Mouse (Mus musculus) midbrain, embryonic 11.5 days (tissue): ENCODE measurements around the gene Hs2st1. TPM values are rescaled to one million over a fixed set of nuclear protein-coding genes. Genes with fewer than 3 reads are reported as not detected.

Experiments
- ATAC-seq: fragments of 200-750 bp; cut with Nextera tagmentation; 2 replicates; pipeline ENCODE4 v1.8.0; 2017; ENCODE audit warnings: moderate TSS enrichment, moderate library complexity; ENCODE audit not compliant: low FRiP score
- DNase-seq: peaks from one replicate; pipeline ENCODE4 v3.0.0; 2015; ENCODE audit warnings: low spot score; ENCODE audit errors: missing footprints
- H3K27ac ChIP-seq: fragments of 300-500 bp; sonication (generic); 2 replicates; pipeline ENCODE4 v1.5.1; 2014; ENCODE audit warnings: low read depth, low read length
- H3K27me3 ChIP-seq: fragments of 300-500 bp; sonication (generic); 2 replicates; pipeline ENCODE4 v1.6.1; 2014; ENCODE audit warnings: mild to moderate bottlenecking, low read length, moderate library complexity, mixed read lengths; ENCODE audit not compliant: control insufficient read depth, insufficient read depth
- H3K36me3 ChIP-seq: fragments of 300-500 bp; sonication (generic); 2 replicates; pipeline ENCODE4 v1.6.1; 2014; ENCODE audit warnings: mild to moderate bottlenecking, low read length, moderate library complexity, mixed read lengths; ENCODE audit not compliant: control insufficient read depth, insufficient read depth
- H3K4me1 ChIP-seq: fragments of 300-500 bp; sonication (generic); 2 replicates; pipeline ENCODE4 v1.6.1; 2014; ENCODE audit warnings: low read length; ENCODE audit not compliant: control insufficient read depth, insufficient read depth
- H3K4me2 ChIP-seq: fragments of 300-500 bp; sonication (generic); 2 replicates; pipeline ENCODE4 v1.6.1; 2014; ENCODE audit warnings: mild to moderate bottlenecking, moderate library complexity
- H3K4me3 ChIP-seq: fragments of 300-500 bp; sonication (generic); 2 replicates; pipeline ENCODE4 v1.5.1; 2014; ENCODE audit warnings: low read depth, low read length
- H3K9ac ChIP-seq: fragments of 300-500 bp; sonication (generic); 2 replicates; pipeline ENCODE4 v1.6.1; 2014; ENCODE audit warnings: low read length
- H3K9me3 ChIP-seq: fragments of 300-500 bp; sonication (generic); 2 replicates; pipeline ENCODE4 v1.6.1; 2016; ENCODE audit warnings: low read length; ENCODE audit not compliant: control insufficient read depth
- WGBS: fragments of 180-500 bp; shearing (Covaris S2); extraction: QIAGEN DNeasy Blood & Tissue Kit; methylation state at CpG from one replicate; pipeline ENCODE4 v1.1.7; 2014; 5-methylcytosine and 5-hydroxymethylcytosine counted together
- polyA plus RNA-seq: library from polyadenylated mRNA; unstranded; fragments of >200 nt; fragmentation: Nextera tagmentation; extraction: Ambion mirVana; gene quantifications from 2 replicates; pipeline ENCODE4 v1.2.1, GENCODE M21; 2014

Hs2st1 gene
- polyA plus RNA-seq, 1 experiment from 2014 or later, result 16.5 TPM

- no peaks in the 10 kb centered on the region; the same call in 1 of the 2 replicates for H3K4me1 ChIP-seq
- H3K27ac ChIP-seq, result no peak overlapping the region
- H3K4me3 ChIP-seq, result no peak overlapping the region
- H3K9me3 ChIP-seq, result no peaks in the 10 kb centered on the region
- DNase-seq (no peak), ATAC-seq (no peak)
- 93% methylated on average over 7 of the region's 7 CpGs for whole genome bisulfite sequencing
- H3K9ac ChIP-seq, result no peak overlapping the region
- H3K36me3 ChIP-seq, result no peaks in the 10 kb centered on the region
- H3K27me3 ChIP-seq, result no peaks in the 10 kb centered on the region
- H3K4me2 ChIP-seq, result no peak overlapping the region
Measured at GRCm38 (mm10) chr3:144537078-144537855, 32.7 kb downstream of the Hs2st1 start.

- no peak for ATAC-seq
- WGBS, result over 99% methylated on average over 4 of the region's 4 CpGs
Measured at GRCm38 (mm10) chr3:144535056-144535455, 34.9 kb downstream of the Hs2st1 start.

GRCm38 (mm10) chr3:144531023-144531422 is 39.0 kb downstream of the Hs2st1 start:
- 72% methylated on average over 5 of the region's 5 CpGs for WGBS
- Histone ChIP-seq H3K36me3 (no peaks in the 10 kb centered on the region), H3K9ac (no peak overlapping the region), H3K4me3 (no peak overlapping the region), H3K9me3 (no peaks in the 10 kb centered on the region), H3K4me1 (no peaks in the 10 kb centered on the region; the same call in 1 of the 2 replicates), H3K27ac (no peak overlapping the region), H3K27me3 (no peaks in the 10 kb centered on the region), H3K4me2 (no peak overlapping the region)
- DNase-seq, result no peak
- no peak for ATAC-seq

More at GRCm38 (mm10) chr3:144535056-144535455, 34.9 kb downstream of the Hs2st1 start:
- no peaks in the 10 kb centered on the region; the same call in none of the 2 replicates for H3K4me1 ChIP-seq
- no peak overlapping the region for H3K27ac ChIP-seq
- H3K4me2 ChIP-seq, result no peak overlapping the region
- H3K9me3 ChIP-seq, result no peaks in the 10 kb centered on the region
- H3K36me3 ChIP-seq, result no peaks in the 10 kb centered on the region
- no peak for DNase-seq
- H3K27me3 ChIP-seq, result no peaks in the 10 kb centered on the region
- no peak overlapping the region for H3K4me3 ChIP-seq
- H3K9ac ChIP-seq, result no peak overlapping the region

DNA sequence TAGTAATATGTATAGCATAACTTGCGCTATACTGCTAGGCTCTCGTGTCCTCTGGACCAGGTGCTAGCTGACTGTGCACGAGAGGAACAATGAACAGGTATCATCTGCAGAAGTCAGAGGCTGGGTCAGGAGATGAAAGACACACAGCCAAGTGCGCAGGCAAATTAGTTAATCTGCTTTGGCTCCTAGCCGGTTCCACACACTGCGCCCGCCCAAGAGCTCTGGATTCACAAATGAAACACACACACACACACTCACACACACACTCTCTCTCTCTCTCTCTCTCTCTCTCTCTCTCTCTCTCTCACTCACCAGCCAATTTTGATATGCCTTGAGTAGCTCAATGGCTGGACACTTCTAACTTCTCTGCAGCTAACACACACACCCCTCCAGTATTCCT is 42.1 kb downstream of the Hs2st1 start:
- ATAC-seq (no peak), DNase-seq (no peak)
- H3K4me2 ChIP-seq, result no peak overlapping the region
- H3K27me3 ChIP-seq, result no peaks in the 10 kb centered on the region
- H3K4me3 ChIP-seq, result no peak overlapping the region
- no peaks in the 10 kb centered on the region for H3K36me3 ChIP-seq
- H3K9ac ChIP-seq, result no peak overlapping the region
- 91% methylated on average over 7 of the region's 7 CpGs for WGBS
- no peak overlapping the region for H3K27ac ChIP-seq
- H3K4me1 ChIP-seq, result peaks cover 7% of the 10 kb centered on the region
- H3K9me3 ChIP-seq, result no peaks in the 10 kb centered on the region

GRCm38 (mm10) chr3:144519581-144520272 is 50.3 kb downstream of the Hs2st1 start:
- 84% methylated on average over 10 of the region's 10 CpGs for WGBS
- no peak for DNase-seq
- Histone ChIP-seq H3K9ac (0 out of 2 replicates have a peak overlapping the region, but pooled peaks have one; percentile 16), H3K4me1 (peaks cover 7% of the 10 kb centered on the region; the same call in 1 of the 2 replicates), H3K4me2 (no peak overlapping the region), H3K9me3 (no peaks in the 10 kb centered on the region), H3K36me3 (no peaks in the 10 kb centered on the region), H3K4me3 (no peak overlapping the region), H3K27ac (no peak overlapping the region), H3K27me3 (no peaks in the 10 kb centered on the region)
- 0 out of 2 replicates have a peak, but pooled peaks have one; percentile 20 for ATAC-seq

DNA sequence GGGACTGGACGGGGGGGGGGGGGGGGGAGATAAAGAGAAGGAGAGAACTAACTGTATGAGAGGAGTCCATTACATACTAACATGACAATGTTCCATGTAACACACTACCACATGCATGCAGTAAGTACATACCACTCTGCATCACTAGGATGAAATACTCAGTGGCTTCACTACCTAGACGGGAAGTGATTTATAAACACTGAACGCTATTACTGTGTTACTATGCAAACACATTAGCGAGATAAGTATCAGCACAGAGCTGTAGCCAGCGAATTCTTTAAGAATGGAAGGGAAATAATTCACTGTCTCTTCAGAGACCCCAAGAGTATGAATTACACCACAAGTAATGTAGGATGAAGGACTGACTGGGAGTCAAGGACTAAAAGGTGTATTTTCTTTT is 51.1 kb downstream of the Hs2st1 start:
- H3K4me2 ChIP-seq, result no peak overlapping the region
- WGBS, result 86% methylated on average over 5 of the region's 5 CpGs
- H3K4me3 ChIP-seq, result no peak overlapping the region
- no peak overlapping the region for H3K27ac ChIP-seq
- H3K9ac ChIP-seq, result no peak overlapping the region
- no peaks in the 10 kb centered on the region for H3K9me3 ChIP-seq
- H3K4me1 ChIP-seq, result peaks cover 3% of the 10 kb centered on the region; the same call in 1 of the 2 replicates
- no peaks in the 10 kb centered on the region for H3K36me3 ChIP-seq
- ATAC-seq, result no peak
- no peak for DNase-seq
- H3K27me3 ChIP-seq, result no peaks in the 10 kb centered on the region

DNA sequence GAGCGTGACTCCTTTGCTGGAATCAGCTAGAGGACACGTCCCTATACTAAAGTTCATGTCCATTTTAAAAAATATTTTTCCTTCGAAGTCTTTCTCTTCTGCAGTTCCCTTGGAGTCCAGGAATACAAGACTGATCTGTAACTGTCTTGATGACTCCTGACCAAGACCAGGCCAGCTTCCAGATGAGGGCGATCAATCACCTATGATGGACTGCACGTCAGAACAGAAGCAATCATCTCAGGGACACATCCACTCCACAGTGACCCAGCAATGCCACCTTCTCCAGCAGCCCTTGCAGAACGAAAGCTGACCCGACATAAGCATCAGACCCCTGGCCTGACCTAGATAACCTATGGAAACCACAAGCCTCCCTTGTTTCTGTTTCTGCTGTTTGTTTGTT is 54.7 kb downstream of the Hs2st1 start:
- Histone ChIP-seq H3K4me3 (no peak overlapping the region), H3K9me3 (no peaks in the 10 kb centered on the region), H3K9ac (no peak overlapping the region), H3K36me3 (no peaks in the 10 kb centered on the region), H3K27me3 (no peaks in the 10 kb centered on the region), H3K4me1 (no peaks in the 10 kb centered on the region), H3K4me2 (no peak overlapping the region), H3K27ac (no peak overlapping the region)
- DNase-seq (no peak), ATAC-seq (no peak)
- WGBS, result 84% methylated on average over 7 of the region's 7 CpGs

DNA sequence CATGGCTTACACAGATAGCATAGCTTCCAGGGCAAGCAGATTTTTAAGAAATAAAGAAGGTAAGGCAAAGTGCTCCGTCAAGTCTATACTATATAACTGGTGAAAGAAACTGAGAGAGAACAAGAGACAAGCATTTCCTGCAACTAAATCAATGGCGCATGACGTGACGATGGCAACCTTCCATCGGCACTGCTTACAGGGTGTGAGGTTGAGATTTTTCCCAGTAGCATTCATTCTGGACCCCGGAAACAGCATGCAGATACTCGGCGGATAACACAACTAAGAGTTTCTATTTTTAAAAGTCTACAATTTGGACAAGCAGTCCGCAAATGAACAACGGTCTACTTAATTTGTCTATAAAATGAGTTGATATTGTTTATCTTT is 55.9 kb downstream of the Hs2st1 start:
- 94% methylated on average over 10 of the region's 10 CpGs for WGBS
- DNase-seq (no peak), ATAC-seq (no peak)
- Histone ChIP-seq H3K4me1 (no peaks in the 10 kb centered on the region), H3K27me3 (no peaks in the 10 kb centered on the region), H3K36me3 (no peaks in the 10 kb centered on the region), H3K9me3 (no peaks in the 10 kb centered on the region), H3K9ac (no peak overlapping the region), H3K4me3 (no peak overlapping the region), H3K4me2 (no peak overlapping the region), H3K27ac (no peak overlapping the region)
